Mouse (Mus musculus): ENCODE measurements at regions not wholly inside any gene's neighbourhood (a gene's known extent, or its start where the extent isn't known, plus 50 kb on each side); places are given as distances from the start of the nearest gene placed in this dataset.

DNA sequence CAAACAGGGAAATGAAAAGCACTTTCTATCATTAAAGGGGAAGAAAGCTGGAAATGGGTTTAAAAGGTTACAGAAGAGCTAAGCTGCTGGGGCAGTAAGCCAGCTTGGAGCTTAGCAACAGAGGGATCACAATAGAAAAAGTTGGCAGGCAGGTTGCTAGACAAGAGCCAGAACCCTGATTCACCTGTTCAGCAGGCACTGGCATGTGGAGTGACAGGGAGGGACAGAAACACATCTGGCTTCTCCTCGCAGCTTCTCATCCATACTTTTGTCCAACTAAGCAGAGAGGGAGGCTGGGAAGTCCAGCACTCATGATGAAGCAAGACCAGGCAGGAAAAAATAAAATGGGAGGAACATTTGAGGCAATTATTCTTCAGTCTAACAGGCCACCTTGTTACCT is 81.3 kb upstream of the Thrb start:
- no peaks in the 10 kb centered on the region for H3K4me1 ChIP-seq (replicated peaks; ENCODE audit: control insufficient read depth, insufficient read depth, low read length)
- no peak for DNase-seq (ENCODE audit: low spot score)

DNA sequence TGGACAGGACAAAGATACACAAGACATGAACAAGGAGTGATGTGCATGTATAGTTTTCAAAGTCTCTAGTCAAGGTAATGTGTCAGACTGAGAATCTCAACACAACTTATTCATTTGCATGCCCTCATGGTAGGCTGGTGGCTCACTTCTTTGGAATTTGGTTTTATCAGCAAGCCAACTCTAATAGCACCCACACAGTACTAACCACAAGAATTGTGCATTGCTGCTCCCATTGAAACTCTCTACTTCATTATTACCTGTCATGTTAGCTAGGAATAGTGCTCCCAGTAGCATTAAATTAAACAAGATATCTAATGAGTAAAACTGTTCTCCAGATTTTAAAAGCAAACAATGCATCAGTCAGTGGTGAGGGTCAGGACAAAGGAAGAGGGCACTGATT is 70.5 kb upstream of the Thrb start:
- no peaks in the 10 kb centered on the region for H3K9me3 ChIP-seq (ENCODE audit: control insufficient read depth, low read length)
- H3K36me3 ChIP-seq (ENCODE audit: control insufficient read depth, insufficient read depth, low read length): no peaks in the 10 kb centered on the region
- no peak overlapping the region for H3K9ac ChIP-seq (ENCODE audit: low read depth, low read length)
- no peak overlapping the region for H3K4me3 ChIP-seq (ENCODE audit: low read depth, low read length)
- no peaks in the 10 kb centered on the region for H3K4me1 ChIP-seq (replicated peaks; ENCODE audit: control insufficient read depth, insufficient read depth, low read length)
- no peaks in the 10 kb centered on the region for H3K27me3 ChIP-seq (replicated peaks; ENCODE audit: control insufficient read depth, insufficient read depth, low read length)
- no peak for ATAC-seq (replicated peaks; ENCODE audit: low FRiP score)
- DNase-seq (ENCODE audit: low spot score): no peak
- H3K27ac ChIP-seq (ENCODE audit: low read depth, low read length): no peak overlapping the region
- no peak overlapping the region for H3K4me2 ChIP-seq

More for the DNA sequence above, 81.3 kb upstream of the Thrb start:
- Histone ChIP-seq H3K9ac (ENCODE audit: low read depth, low read length) (no peak overlapping the region), H3K4me3 (ENCODE audit: low read depth, low read length) (no peak overlapping the region), H3K27me3 (replicated peaks; ENCODE audit: control insufficient read depth, insufficient read depth, low read length) (no peaks in the 10 kb centered on the region), H3K36me3 (ENCODE audit: control insufficient read depth, insufficient read depth, low read length) (no peaks in the 10 kb centered on the region), H3K27ac (ENCODE audit: low read depth, low read length) (no peak overlapping the region), H3K4me2 (no peak overlapping the region), H3K9me3 (ENCODE audit: control insufficient read depth, low read length) (no peaks in the 10 kb centered on the region)
- no peak for ATAC-seq (replicated peaks; ENCODE audit: low FRiP score)
- 77% methylated on average over 1 of the region's 1 CpGs for WGBS

DNA sequence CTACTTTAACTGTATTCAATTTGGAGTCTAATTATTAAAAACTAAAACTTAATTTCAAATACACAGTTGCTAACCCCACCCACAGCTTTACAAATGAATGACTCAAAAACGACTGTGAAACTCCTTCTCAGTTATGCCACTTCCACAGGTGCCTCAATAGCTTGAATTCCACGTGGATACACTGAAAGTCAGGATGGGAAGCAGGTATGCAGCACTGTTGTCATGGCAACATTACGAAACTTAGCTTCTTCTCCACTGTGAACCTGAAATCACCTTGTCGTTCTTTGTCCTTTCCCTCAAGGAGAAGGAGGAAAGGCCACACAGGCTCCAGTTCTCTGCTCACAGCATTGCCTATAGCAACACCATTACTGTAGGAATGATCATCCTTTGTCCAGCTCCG is 60.5 kb upstream of the Thrb start:
- no peaks in the 10 kb centered on the region for H3K9me3 ChIP-seq (ENCODE audit: control insufficient read depth, low read length)
- ATAC-seq (replicated peaks; ENCODE audit: low FRiP score) (no peak), DNase-seq (ENCODE audit: low spot score) (no peak)
- no peak overlapping the region for H3K4me3 ChIP-seq (ENCODE audit: low read depth, low read length)
- no peak overlapping the region for H3K4me2 ChIP-seq
- no peaks in the 10 kb centered on the region for H3K36me3 ChIP-seq (ENCODE audit: control insufficient read depth, insufficient read depth, low read length)
- H3K27ac ChIP-seq (ENCODE audit: low read depth, low read length): no peak overlapping the region
- no peaks in the 10 kb centered on the region for H3K27me3 ChIP-seq (replicated peaks; ENCODE audit: control insufficient read depth, insufficient read depth, low read length)
- H3K4me1 ChIP-seq (replicated peaks; ENCODE audit: control insufficient read depth, insufficient read depth, low read length): no peaks in the 10 kb centered on the region
- H3K9ac ChIP-seq (ENCODE audit: low read depth, low read length): no peak overlapping the region
- 68% methylated on average over 5 of the region's 5 CpGs for WGBS

DNA sequence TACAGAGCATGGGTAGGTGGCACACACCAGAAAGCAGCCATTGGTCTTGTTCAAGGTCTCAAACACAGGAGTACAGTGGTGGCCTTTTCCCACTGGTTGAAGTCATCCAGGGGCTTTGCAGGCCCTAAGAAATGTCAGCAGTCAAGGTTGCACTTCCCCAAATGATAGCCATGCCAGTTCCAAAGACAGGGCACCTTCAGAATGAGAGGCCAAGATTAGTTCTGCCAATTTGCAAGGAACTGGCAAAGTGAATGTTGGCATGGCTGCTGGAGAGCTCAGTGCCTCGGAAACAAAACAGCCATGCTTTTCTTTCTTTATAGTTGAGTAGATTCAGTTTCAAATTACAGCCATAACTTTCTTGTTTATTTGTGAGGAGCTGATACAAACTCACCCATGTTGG is 57.7 kb upstream of the Thrb start:
- 70% methylated on average over 1 of the region's 1 CpGs for WGBS
- Histone ChIP-seq H3K27me3 (replicated peaks; ENCODE audit: control insufficient read depth, insufficient read depth, low read length) (no peaks in the 10 kb centered on the region), H3K4me2 (no peak overlapping the region), H3K36me3 (ENCODE audit: control insufficient read depth, insufficient read depth, low read length) (no peaks in the 10 kb centered on the region), H3K4me3 (ENCODE audit: low read depth, low read length) (no peak overlapping the region), H3K9me3 (ENCODE audit: control insufficient read depth, low read length) (no peaks in the 10 kb centered on the region), H3K9ac (ENCODE audit: low read depth, low read length) (no peak overlapping the region), H3K4me1 (replicated peaks; ENCODE audit: control insufficient read depth, insufficient read depth, low read length) (no peaks in the 10 kb centered on the region), H3K27ac (ENCODE audit: low read depth, low read length) (no peak overlapping the region)
- no peak for DNase-seq (ENCODE audit: low spot score)
- ATAC-seq (replicated peaks; ENCODE audit: low FRiP score): no peak

DNA sequence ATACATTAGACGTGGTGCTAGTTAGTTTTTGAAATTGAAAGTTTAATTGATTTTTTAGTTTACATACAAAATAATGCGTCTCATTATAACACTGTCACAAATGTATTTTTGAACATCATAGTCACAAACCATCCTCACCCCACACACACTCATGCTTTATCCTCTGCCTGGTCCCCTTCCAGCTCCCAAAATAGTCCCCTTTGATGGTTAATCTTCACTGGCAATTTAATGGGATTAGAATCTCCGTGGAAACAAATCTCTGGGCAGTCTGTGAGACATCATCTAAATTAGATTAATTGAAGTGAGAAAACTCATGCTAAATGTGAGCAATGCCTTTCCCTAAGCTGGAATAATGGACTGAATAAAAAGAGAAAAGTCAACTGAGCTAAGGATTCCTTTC is 54.0 kb upstream of the Thrb start:
- WGBS: 67% methylated on average over 3 of the region's 3 CpGs
- Histone ChIP-seq H3K4me3 (ENCODE audit: low read depth, low read length) (no peak overlapping the region), H3K9ac (ENCODE audit: low read depth, low read length) (no peak overlapping the region), H3K4me2 (no peak overlapping the region), H3K36me3 (ENCODE audit: control insufficient read depth, insufficient read depth, low read length) (no peaks in the 10 kb centered on the region), H3K27me3 (replicated peaks; ENCODE audit: control insufficient read depth, insufficient read depth, low read length) (no peaks in the 10 kb centered on the region), H3K27ac (ENCODE audit: low read depth, low read length) (no peak overlapping the region), H3K9me3 (ENCODE audit: control insufficient read depth, low read length) (no peaks in the 10 kb centered on the region), H3K4me1 (replicated peaks; ENCODE audit: control insufficient read depth, insufficient read depth, low read length) (no peaks in the 10 kb centered on the region)
- no peak for ATAC-seq (replicated peaks; ENCODE audit: low FRiP score)
- DNase-seq (ENCODE audit: low spot score): no peak

DNA sequence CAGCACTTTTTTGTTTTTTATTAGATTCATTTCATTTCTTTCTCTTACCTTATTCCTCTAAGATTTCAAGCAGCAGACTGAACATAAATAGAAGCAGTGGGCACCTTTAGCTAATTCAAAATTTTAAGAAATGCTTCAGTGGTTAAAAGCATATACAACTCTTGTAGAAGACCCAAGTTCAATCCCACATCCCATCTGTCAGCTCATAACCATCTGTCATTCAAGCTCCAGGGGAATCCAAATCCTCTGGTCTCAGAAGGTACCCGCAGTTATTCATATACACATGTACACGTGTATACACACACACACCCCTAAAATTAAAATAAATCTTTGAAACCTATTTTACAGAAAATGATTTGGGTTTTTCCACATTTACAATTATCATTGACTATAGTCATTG is 52.9 kb upstream of the Thrb start:
- ATAC-seq (replicated peaks; ENCODE audit: low FRiP score) (no peak), DNase-seq (ENCODE audit: low spot score) (no peak)
- Histone ChIP-seq H3K27ac (ENCODE audit: low read depth, low read length) (no peak overlapping the region), H3K4me3 (ENCODE audit: low read depth, low read length) (no peak overlapping the region), H3K9ac (ENCODE audit: low read depth, low read length) (no peak overlapping the region), H3K27me3 (replicated peaks; ENCODE audit: control insufficient read depth, insufficient read depth, low read length) (no peaks in the 10 kb centered on the region), H3K4me2 (no peak overlapping the region), H3K4me1 (replicated peaks; ENCODE audit: control insufficient read depth, insufficient read depth, low read length) (no peaks in the 10 kb centered on the region), H3K9me3 (ENCODE audit: control insufficient read depth, low read length) (no peaks in the 10 kb centered on the region), H3K36me3 (ENCODE audit: control insufficient read depth, insufficient read depth, low read length) (no peaks in the 10 kb centered on the region)
- WGBS: 78% methylated on average over 2 of the region's 2 CpGs

Data from liver, embryonic 11.5 days (tissue).